Mouse (Mus musculus) cortical plate, adult 2 months (tissue): ENCODE measurements around the gene Nlgn2. TPM values are rescaled to one million over a fixed set of nuclear protein-coding genes. Genes with fewer than 3 reads are reported as not detected.
A peak's percentile ranks its signal among the peaks of the same experiment; 100 is the strongest.

ENCODE experiments used
- H3K27ac ChIP-seq: fragments of 200-500 bp; 2 replicates; pipeline ENCODE4 v1.5.1; 2012; ENCODE audit warnings: low read length, control low read depth, inconsistent platforms; ENCODE audit not compliant: insufficient read depth
- H3K4me1 ChIP-seq: fragments of 200-500 bp; 2 replicates; pipeline ENCODE4 v1.6.1; 2011; ENCODE audit warnings: low read length; ENCODE audit not compliant: control insufficient read depth, insufficient read depth
- H3K4me3 ChIP-seq: fragments of 200-500 bp; 2 replicates; pipeline ENCODE4 v1.5.1; 2011; ENCODE audit warnings: mild to moderate bottlenecking, low read length, control low read depth; ENCODE audit not compliant: insufficient read depth
- CTCF ChIP-seq: fragments of 200-500 bp; IDR thresholded peaks from 2 replicates; pipeline ENCODE4 v1.5.1; 2011; ENCODE audit warnings: mild to moderate bottlenecking, control low read depth, low read length; ENCODE audit not compliant: insufficient read depth; ENCODE audit errors: extremely low read depth
- POLR2A ChIP-seq: fragments of 200-500 bp; IDR thresholded peaks from 2 replicates; pipeline ENCODE4 v1.6.1; 2011; ENCODE audit warnings: mild to moderate bottlenecking, low read length, control low read depth; ENCODE audit not compliant: insufficient read depth; ENCODE audit errors: extremely low read depth
- polyA plus RNA-seq: library from polyadenylated mRNA; depleted of rRNA; stranded (reverse); fragments of >200 nt; gene quantifications from 2 replicates; pipeline ENCODE4 v1.2.3, GENCODE M21; 2012; rRNA removed

The Nlgn2 gene
- polyA plus RNA-seq, 1 experiment, result 112 TPM

DNA sequence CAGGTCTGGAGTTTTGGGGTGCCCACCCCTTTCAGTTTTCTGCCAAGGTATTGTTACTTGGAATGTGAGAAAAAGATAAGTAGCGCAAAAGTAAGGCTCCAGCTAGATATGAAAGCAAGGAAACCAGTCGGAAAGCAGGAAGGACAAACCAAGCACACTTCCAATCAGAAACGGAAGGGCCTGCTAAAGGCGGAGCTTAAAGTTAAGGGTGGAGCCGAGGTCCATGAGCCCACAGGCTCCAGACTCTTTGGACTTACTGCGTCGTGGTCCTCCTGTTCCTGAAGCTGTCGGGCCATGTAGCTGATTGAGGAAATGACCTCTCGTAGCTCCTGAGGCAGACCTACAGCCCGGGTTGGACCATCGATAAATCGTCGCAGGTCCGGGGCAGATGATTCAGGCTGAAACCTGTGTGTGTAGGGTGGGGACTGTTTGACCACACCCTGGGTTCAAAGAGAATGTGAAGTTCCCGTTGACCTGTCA lies 52.8 kb downstream of the Nlgn2 start:
- TF ChIP-seq POLR2A, result peak; percentile 28; the same call in 1 of the 2 replicates
- TF ChIP-seq CTCF, result no peak
- no peak overlapping the region for H3K27ac ChIP-seq
- no peak overlapping the region for H3K4me3 ChIP-seq
- H3K4me1 ChIP-seq, result no peaks in the 10 kb centered on the region

DNA sequence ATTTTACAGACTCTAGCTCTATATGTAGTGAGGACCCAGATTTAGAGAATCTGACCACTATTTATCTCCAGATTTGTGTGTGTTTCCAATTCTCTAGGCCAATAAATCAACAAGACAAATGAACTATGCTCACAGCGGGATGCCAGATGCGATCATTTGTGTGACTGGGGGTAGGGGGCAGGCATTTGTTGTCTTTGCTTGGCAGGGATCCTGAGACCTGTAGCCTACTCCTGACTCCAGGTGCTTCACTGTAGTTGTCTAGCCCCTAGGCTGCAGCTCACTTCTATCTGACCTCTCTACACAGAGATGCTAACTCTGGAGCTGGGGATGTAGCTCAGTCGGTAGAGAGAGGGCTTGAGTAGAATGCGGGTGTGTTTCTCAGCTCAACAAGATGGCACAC lies 55.8 kb downstream of the Nlgn2 start:
- TF ChIP-seq POLR2A, result no peak
- TF ChIP-seq CTCF, result no peak
- no peaks in the 10 kb centered on the region for H3K4me1 ChIP-seq
- H3K4me3 ChIP-seq, result no peak overlapping the region
- H3K27ac ChIP-seq, result no peak overlapping the region

- no peaks in the 10 kb centered on the region for H3K4me1 ChIP-seq
- H3K27ac ChIP-seq, result no peak overlapping the region
- no peak overlapping the region for H3K4me3 ChIP-seq
- no peak for TF ChIP-seq POLR2A
- no peak for TF ChIP-seq CTCF
These were observed 58.6 kb downstream of the Nlgn2 start for GRCm38 (mm10) chr11:69778985-69779384.

- no peaks in the 10 kb centered on the region for H3K4me1 ChIP-seq
- no peak overlapping the region for H3K27ac ChIP-seq
- no peak overlapping the region for H3K4me3 ChIP-seq
- TF ChIP-seq CTCF (no peak), POLR2A (no peak)
These were observed 59.2 kb downstream of the Nlgn2 start for GRCm38 (mm10) chr11:69778258-69778982.

GRCm38 (mm10) chr11:69777504-69778257 lies 59.9 kb downstream of the Nlgn2 start:
- Histone ChIP-seq H3K4me3 (no peak overlapping the region), H3K4me1 (no peaks in the 10 kb centered on the region), H3K27ac (no peak overlapping the region)
- TF ChIP-seq CTCF (no peak), POLR2A (no peak)

DNA sequence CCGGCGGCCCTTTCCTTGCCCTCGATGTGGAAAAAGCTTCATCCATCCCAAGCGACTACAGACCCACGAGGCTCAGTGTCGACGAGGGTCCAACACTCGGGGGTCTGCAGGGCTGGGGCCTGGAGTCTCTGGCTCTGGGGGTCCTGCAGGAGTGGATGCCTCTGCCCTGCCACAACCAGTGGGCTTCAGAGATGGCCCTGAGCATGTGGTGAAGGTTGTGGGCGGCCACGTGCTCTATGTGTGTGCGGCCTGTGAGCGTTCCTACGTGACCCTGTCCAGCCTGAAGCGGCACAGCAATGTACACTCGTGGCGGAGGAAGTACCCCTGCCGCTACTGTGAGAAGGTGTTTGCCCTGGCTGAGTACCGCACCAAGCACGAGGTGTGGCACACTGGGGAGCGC lies 61.1 kb downstream of the Nlgn2 start:
- Histone ChIP-seq H3K4me3 (no peak overlapping the region), H3K4me1 (no peaks in the 10 kb centered on the region), H3K27ac (no peak overlapping the region)
- TF ChIP-seq POLR2A (no peak), CTCF (no peak)

DNA sequence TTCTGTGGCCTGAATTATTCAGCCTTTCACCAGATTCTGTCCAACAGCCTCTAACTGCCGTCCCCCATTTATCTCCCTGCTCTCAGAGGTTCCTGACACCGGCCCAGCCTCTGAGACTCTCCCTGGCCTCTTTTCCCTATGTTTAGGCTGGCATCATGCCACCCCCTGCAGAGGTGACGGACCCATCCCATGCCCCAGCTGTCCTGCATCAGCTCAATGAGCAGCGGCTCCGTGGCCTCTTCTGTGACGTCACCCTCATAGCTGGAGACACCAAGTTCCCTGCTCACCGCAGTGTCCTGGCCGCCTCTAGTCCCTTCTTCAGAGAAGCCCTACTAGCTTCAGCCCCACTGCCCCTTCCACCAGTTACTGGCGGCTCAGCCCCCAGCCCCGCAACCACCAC lies 61.9 kb downstream of the Nlgn2 start:
- TF ChIP-seq POLR2A (no peak), CTCF (no peak)
- Histone ChIP-seq H3K27ac (no peak overlapping the region), H3K4me3 (no peak overlapping the region), H3K4me1 (no peaks in the 10 kb centered on the region)

- Histone ChIP-seq H3K27ac (no peak overlapping the region), H3K4me1 (no peaks in the 10 kb centered on the region), H3K4me3 (no peak overlapping the region)
- no peak for TF ChIP-seq CTCF
- TF ChIP-seq POLR2A, result no peak
These were observed 62.6 kb downstream of the Nlgn2 start for GRCm38 (mm10) chr11:69774961-69775360.

Other genes with a start within 250 kb of the Nlgn2 start
- gene Atp1b2, start 231.8 kb downstream of the Nlgn2 start, polyA plus RNA-seq, result 362 and 374 TPM in 2 replicates
- 0.06 and 0.08 TPM in 2 replicates for gene Shbg, start 219.9 kb downstream of the Nlgn2 start, polyA plus RNA-seq
- gene Sat2, start 215.8 kb downstream of the Nlgn2 start, polyA plus RNA-seq, result 18.1 and 21.1 TPM in 2 replicates
- gene Fxr2, start 204.8 kb downstream of the Nlgn2 start, polyA plus RNA-seq, result 132 and 158 TPM in 2 replicates
- 0.25 and 0.28 TPM in 2 replicates for gene Sox15, start 182.5 kb downstream of the Nlgn2 start, polyA plus RNA-seq
- gene Mpdu1, start 175.1 kb downstream of the Nlgn2 start, polyA plus RNA-seq, result 89.7 and 92.8 TPM in 2 replicates
- 11.3 and 13.1 TPM in 2 replicates for gene Cd68, start 171.6 kb downstream of the Nlgn2 start, polyA plus RNA-seq
- gene Eif4a1, start 165.4 kb downstream of the Nlgn2 start, polyA plus RNA-seq, result 323 and 335 TPM in 2 replicates
- gene Senp3, start 155.7 kb downstream of the Nlgn2 start, polyA plus RNA-seq, result 120 and 133 TPM in 2 replicates
- 6.1 and 7.5 TPM in 2 replicates for gene Tnfsf13, start 152.0 kb downstream of the Nlgn2 start, polyA plus RNA-seq
- gene Tnfsf12, start 141.9 kb downstream of the Nlgn2 start, polyA plus RNA-seq, result 19.8 and 22.5 TPM in 2 replicates
- 3.8 and 4.3 TPM in 2 replicates for gene Tnfsfm13, start 141.7 kb downstream of the Nlgn2 start, polyA plus RNA-seq
- gene Polr2a, start 79.1 kb downstream of the Nlgn2 start, polyA plus RNA-seq, result 21.7 and 23.2 TPM in 2 replicates
- gene Slc35g3, start 75.8 kb downstream of the Nlgn2 start, polyA plus RNA-seq, result 0.06 TPM in 1 of 2 replicates, not detected in the other
- 56.7 and 58.2 TPM in 2 replicates for gene Zbtb4, start 71.9 kb downstream of the Nlgn2 start, polyA plus RNA-seq
- 1.4 and 2.1 TPM in 2 replicates for gene Chrnb1, start 41.8 kb downstream of the Nlgn2 start, polyA plus RNA-seq
- gene Fgf11, start 35.9 kb downstream of the Nlgn2 start, polyA plus RNA-seq, result 17.3 and 17.6 TPM in 2 replicates
- 0.06 TPM in 1 of 2 replicates, not detected in the other for gene Tmem102, start 32.2 kb downstream of the Nlgn2 start, polyA plus RNA-seq
- not detected in 2 replicates for gene Gm39566, start 22.5 kb downstream of the Nlgn2 start, polyA plus RNA-seq
- not detected in 2 replicates for gene Spem2, start 19.3 kb downstream of the Nlgn2 start, polyA plus RNA-seq
- 0.10 and 0.15 TPM in 2 replicates for gene Spem1, start 15.6 kb downstream of the Nlgn2 start, polyA plus RNA-seq
- 234 and 244 TPM in 2 replicates for gene Tmem256, start 730 bp upstream of the Nlgn2 start, polyA plus RNA-seq
- 35.3 and 36.5 TPM in 2 replicates for gene Plscr3, start 8.6 kb upstream of the Nlgn2 start, polyA plus RNA-seq
- gene Tnk1, start 20.9 kb upstream of the Nlgn2 start, polyA plus RNA-seq, result 0.08 and 0.25 TPM in 2 replicates
- gene Tmem95, start 40.2 kb upstream of the Nlgn2 start, polyA plus RNA-seq, result not detected in 2 replicates
- gene Kctd11, start 43.6 kb upstream of the Nlgn2 start, polyA plus RNA-seq, result 1.5 and 1.7 TPM in 2 replicates
- gene Acap1, start 57.8 kb upstream of the Nlgn2 start, polyA plus RNA-seq, result 0.13 and 0.26 TPM in 2 replicates
- 0.19 and 0.38 TPM in 2 replicates for gene 2810408A11Rik, start 63.2 kb upstream of the Nlgn2 start, polyA plus RNA-seq
- gene Neurl4, start 63.3 kb upstream of the Nlgn2 start, polyA plus RNA-seq, result 98.3 and 107 TPM in 2 replicates
- 53.5 and 55.2 TPM in 2 replicates for gene Gps2, start 76.1 kb upstream of the Nlgn2 start, polyA plus RNA-seq
- 577 and 581 TPM in 2 replicates for gene Eif5a, start 84.2 kb upstream of the Nlgn2 start, polyA plus RNA-seq
- 18.1 and 21.1 TPM in 2 replicates for gene Ybx2, start 98.0 kb upstream of the Nlgn2 start, polyA plus RNA-seq
- gene Slc2a4, start 110.4 kb upstream of the Nlgn2 start, polyA plus RNA-seq, result 1.5 and 1.7 TPM in 2 replicates
- gene Cldn7, start 127.0 kb upstream of the Nlgn2 start, polyA plus RNA-seq, result not detected in 2 replicates
- gene Ctdnep1, start 143.4 kb upstream of the Nlgn2 start, polyA plus RNA-seq, result 121 and 139 TPM in 2 replicates
- 121 and 126 TPM in 2 replicates for gene Elp5, start 144.7 kb upstream of the Nlgn2 start, polyA plus RNA-seq
- 330 and 334 TPM in 2 replicates for gene Gabarap, start 153.4 kb upstream of the Nlgn2 start, polyA plus RNA-seq
- 37.6 and 38.2 TPM in 2 replicates for gene Phf23, start 158.0 kb upstream of the Nlgn2 start, polyA plus RNA-seq
- gene Dvl2, start 162.8 kb upstream of the Nlgn2 start, polyA plus RNA-seq, result 26.9 and 30.4 TPM in 2 replicates
- 66.5 and 71.6 TPM in 2 replicates for gene Acadvl, start 177.6 kb upstream of the Nlgn2 start, polyA plus RNA-seq
- 816 and 828 TPM in 2 replicates for gene Dlg4, start 179.2 kb upstream of the Nlgn2 start, polyA plus RNA-seq
- 2.3 and 3.5 TPM in 2 replicates for gene Asgr1, start 216.3 kb upstream of the Nlgn2 start, polyA plus RNA-seq